Mouse (Mus musculus): ENCODE data around the gene Phkg2. TPM values are rescaled to one million over a fixed set of nuclear protein-coding genes. Genes with fewer than 3 reads are reported as not detected.
A peak's percentile ranks its signal among the peaks of the same experiment; 100 is the strongest.

Phkg2 gene
- polyA plus RNA-seq (2015; fragmentation: Nextera tagmentation; extraction: Ambion mirVana): 57.4 and 60.6 TPM in 2 replicates

DNA sequence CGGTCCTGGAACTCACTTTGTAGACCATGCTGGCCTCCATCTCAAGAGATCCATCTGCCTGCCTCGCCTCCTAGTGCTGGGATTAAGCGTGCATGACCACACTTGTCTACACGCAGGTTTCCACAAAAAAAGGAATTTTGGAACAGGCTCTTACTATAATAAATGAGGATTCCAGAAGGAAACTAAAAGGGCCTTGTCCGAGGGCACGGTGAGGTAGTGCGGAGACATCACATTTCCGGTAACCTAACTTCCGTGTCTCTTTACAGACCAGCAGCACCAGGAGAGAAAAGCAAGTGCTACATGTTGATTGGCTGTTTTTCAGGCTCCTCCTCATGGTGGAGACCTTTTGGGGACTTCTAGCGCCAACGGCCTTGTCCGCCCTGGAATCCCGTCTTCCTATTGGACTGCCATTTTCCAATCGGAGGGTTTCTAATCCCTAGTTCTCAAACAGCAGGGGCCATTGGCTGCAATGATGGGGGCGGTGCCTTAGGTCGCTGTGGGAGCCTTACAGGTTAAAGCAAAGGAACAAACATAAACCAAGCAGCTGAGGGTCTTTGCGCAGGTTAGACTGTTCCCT lies at the start of gene Phkg2:
Gene Phkg2, plus strand, starts transcription at position 446 of the 577 bp plus-strand sequence.
- H3K36me3 ChIP-seq: peaks cover 22% of the 10 kb centered on the region
- 0% methylated on average over 17 of the region's 17 CpGs for WGBS
- H3K9me3 ChIP-seq (replicated peaks): no peaks in the 10 kb centered on the region
- peak within 1 kb of the TSS; percentile 74 for H3K4me3 ChIP-seq (replicated peaks)
- no peaks in the 10 kb centered on the region for H3K27me3 ChIP-seq (replicated peaks)
- ATAC-seq (ENCODE audit: low FRiP score): peak; percentile 97
- H3K4me1 ChIP-seq: peaks cover 33% of the 10 kb centered on the region
- peak within 1 kb of the TSS; percentile 86 for H3K27ac ChIP-seq (replicated peaks)
- H3K4me2 ChIP-seq: peak within 1 kb of the TSS; percentile 94
- H3K9ac ChIP-seq (replicated peaks): peak within 1 kb of the TSS; percentile 95

DNA sequence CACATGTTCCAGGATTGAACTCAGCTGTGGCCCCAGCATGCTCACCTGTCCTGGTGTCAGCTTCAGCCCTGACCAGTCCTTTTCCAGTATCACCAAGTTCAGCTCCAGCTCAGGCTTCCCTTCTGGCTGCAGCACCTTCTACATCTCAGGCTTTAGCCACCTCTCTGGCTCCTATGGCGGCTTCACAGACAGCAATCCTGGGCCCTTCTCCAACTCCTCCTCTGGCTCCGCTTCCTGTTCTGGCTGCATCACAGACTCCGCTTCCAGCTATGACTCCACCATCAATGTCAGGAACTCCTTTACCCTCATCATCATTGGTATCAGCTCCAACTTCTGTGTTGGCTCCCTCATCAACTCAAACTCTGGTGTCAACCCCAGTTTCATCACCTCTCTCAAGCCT lies 31.5 kb upstream of the Phkg2 start:
- Histone ChIP-seq H3K4me1 (peaks cover 12% of the 10 kb centered on the region), H3K4me3 (replicated peaks) (no peak overlapping the region), H3K27me3 (replicated peaks) (no peaks in the 10 kb centered on the region), H3K9ac (replicated peaks) (no peak overlapping the region), H3K36me3 (peaks cover 83% of the 10 kb centered on the region), H3K27ac (replicated peaks) (no peak overlapping the region), H3K9me3 (replicated peaks) (no peaks in the 10 kb centered on the region), H3K4me2 (no peak overlapping the region)
- no peak for ATAC-seq (ENCODE audit: low FRiP score)
- WGBS: 100% methylated on average over 3 of the region's 3 CpGs

DNA sequence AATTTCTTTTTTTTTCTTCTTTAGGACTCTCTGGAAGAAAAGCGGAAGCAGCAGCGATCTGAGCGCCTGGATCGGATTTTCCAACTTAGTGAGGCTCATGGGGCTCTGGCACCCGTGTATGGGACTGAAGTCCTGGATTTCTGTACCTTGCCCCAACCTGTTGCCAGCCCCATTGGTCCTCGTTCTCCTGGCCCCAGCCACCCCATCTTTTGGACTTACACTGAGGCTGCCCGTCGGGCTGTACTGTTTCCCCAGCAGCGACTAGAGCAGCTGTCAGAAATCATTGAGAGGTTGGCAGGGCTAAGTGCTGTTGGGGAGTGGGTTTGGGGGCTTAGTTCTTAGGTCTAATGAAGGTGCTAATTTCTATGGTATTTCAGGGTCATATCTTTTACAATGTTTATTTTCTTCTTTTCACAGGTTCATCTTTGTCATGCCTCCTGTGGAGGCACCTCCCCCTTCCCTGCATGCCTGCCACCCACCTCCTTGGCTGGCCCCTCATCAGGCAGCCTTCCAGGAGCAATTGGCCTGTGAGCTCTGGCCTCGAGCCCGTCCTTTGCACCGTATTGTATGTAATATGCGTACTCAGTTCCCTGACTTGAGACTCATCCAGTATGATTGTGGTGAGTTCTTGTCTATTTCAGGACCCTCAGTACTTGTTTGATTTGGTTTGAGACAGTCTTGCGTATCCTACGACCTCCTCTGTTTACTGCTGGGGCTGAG lies 23.9 kb upstream of the Phkg2 start:
- no peak for ATAC-seq (ENCODE audit: low FRiP score)
- no peak overlapping the region for H3K27ac ChIP-seq (replicated peaks)
- H3K9ac ChIP-seq (replicated peaks): no peak overlapping the region
- peaks cover 12% of the 10 kb centered on the region for H3K4me1 ChIP-seq
- H3K36me3 ChIP-seq: peaks cover 65% of the 10 kb centered on the region
- H3K27me3 ChIP-seq (replicated peaks): no peaks in the 10 kb centered on the region
- no peak overlapping the region for H3K4me2 ChIP-seq
- H3K9me3 ChIP-seq (replicated peaks): no peaks in the 10 kb centered on the region
- no peak overlapping the region for H3K4me3 ChIP-seq (replicated peaks)
- WGBS: 84% methylated on average over 15 of the region's 15 CpGs

DNA sequence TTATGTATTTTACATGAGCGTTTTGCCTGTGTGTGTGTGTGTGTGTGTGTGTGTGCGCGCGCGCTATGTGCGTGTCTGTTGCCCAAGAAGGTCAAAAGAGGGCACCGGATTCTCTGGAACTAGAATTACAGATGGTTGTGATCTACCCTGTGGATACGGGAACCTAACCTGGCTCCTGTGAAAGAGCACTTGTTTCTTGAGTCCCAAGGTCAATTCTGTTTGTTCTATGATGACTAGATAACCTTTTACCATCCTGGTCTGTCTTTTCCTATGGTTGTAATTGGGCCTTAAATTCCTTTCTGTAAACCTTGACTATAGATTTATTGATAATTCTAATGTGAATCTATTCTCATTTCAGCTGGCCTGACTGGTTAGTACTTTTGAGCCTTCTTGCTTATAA lies 21.6 kb upstream of the Phkg2 start:
- Histone ChIP-seq H3K9ac (replicated peaks) (no peak overlapping the region), H3K9me3 (replicated peaks) (no peaks in the 10 kb centered on the region), H3K27ac (replicated peaks) (no peak overlapping the region), H3K4me1 (no peaks in the 10 kb centered on the region), H3K27me3 (replicated peaks) (no peaks in the 10 kb centered on the region), H3K4me2 (no peak overlapping the region), H3K36me3 (peaks cover 67% of the 10 kb centered on the region), H3K4me3 (replicated peaks) (no peak overlapping the region)
- ATAC-seq (ENCODE audit: low FRiP score): no peak
- 98% methylated on average over 8 of the region's 8 CpGs for WGBS

DNA sequence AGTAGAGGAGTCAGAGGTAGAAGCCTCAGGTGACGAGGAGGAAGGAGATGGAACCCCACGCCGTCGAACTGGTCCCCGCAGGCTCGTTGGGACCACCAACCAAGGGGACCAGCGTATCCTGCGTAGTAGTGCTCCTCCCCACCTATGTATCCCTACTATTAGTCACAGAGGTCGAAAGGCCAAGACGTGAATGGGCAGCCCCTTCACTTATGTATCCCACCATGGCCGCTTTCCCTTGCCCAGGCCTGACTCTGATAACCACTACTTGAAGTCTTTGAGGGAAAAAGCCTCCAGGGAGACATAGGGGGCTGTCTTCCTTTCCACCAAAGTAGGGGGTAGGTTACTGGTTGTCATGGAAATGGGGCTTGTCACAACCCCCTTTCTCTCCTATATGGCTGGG lies 12.6 kb upstream of the Phkg2 start:
- Histone ChIP-seq H3K9me3 (replicated peaks) (no peaks in the 10 kb centered on the region), H3K27ac (replicated peaks) (no peak overlapping the region), H3K9ac (replicated peaks) (no peak overlapping the region), H3K4me1 (0 out of 2 replicates have a peak, but pooled peaks cover 7% of the 10 kb centered on the region), H3K4me3 (replicated peaks) (no peak overlapping the region), H3K27me3 (replicated peaks) (no peaks in the 10 kb centered on the region), H3K4me2 (no peak overlapping the region), H3K36me3 (peaks cover 67% of the 10 kb centered on the region)
- 91% methylated on average over 11 of the region's 11 CpGs for WGBS
- no peak for ATAC-seq (ENCODE audit: low FRiP score)

DNA sequence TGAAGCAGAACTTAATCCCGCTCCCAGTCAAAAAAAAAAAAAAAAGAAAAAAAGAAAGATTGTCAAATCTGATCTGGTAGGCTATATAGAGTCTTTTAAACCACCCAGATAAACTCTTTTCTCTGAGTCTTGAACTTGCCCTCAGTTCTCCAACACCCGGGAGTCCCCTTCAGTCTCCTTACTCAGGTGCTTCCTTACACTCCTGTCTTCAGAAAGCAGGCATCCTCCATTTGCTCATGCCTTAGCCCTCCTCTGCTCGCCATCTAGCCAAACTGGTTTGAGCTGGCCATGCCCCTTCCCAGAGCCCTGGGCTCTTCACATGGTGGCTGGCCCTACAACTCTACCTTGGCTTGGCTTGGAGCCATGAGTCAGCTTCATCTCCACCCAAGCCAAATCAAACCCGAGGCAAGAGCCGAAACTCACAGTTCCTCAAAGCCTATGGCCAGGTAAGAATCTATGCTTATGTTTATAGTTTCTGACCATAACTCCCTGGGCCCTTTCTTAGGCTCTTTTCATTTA lies 11.7 kb upstream of the Phkg2 start, which contains the start of gene Tmem265:
Gene Tmem265, plus strand, starts transcription at position 51 of the 519 bp plus-strand sequence.
- H3K9ac ChIP-seq (replicated peaks): no peak within 1 kb of the TSS
- H3K4me2 ChIP-seq: no peak within 1 kb of the TSS
- H3K4me1 ChIP-seq: 0 out of 2 replicates have a peak, but pooled peaks cover 7% of the 10 kb centered on the region
- no peak within 1 kb of the TSS for H3K27ac ChIP-seq (replicated peaks)
- no peak for ATAC-seq (ENCODE audit: low FRiP score)
- no peaks in the 10 kb centered on the region for H3K27me3 ChIP-seq (replicated peaks)
- 96% methylated on average over 5 of the region's 5 CpGs for WGBS
- H3K9me3 ChIP-seq (replicated peaks): no peaks in the 10 kb centered on the region
- H3K4me3 ChIP-seq (replicated peaks): no peak within 1 kb of the TSS
- H3K36me3 ChIP-seq: peaks cover 66% of the 10 kb centered on the region

DNA sequence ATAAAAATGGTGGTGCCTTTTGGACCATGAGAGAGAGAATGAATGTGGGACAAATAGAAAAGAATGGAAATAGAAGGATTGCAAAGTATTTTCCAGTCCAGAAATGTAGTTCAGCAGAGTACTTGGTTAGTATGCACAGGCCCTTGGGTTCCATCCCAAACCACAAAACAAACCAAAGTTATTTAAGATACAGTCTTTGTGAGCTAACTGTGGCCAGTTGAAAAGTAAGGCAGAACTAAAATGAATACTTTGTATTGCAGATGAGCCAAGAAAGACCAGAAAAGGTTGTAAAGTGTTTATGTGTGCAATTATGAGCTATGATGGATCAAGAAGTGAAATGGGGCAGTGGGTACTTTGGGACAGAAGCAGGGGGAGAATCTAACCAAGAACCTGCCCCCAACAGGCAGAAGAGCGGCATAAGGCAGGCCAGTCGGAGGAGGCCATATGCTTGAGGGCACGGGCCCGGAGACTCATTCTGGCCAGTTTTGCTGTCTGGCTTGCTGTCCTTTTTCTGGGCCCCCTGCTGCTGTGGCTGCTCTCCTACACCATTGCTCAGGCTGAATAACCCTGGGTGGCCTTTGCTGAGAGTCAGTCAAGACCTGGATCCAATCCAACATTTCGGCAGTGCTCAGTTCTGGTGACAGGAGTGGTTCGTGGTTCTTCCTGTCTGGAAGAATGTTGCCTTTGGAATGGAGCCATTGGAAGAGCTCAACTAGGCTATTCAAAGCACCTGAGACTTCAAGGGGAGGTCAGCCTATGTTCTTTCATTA lies 8.6 kb upstream of the Phkg2 start:
- H3K4me1 ChIP-seq: 0 out of 2 replicates have a peak, but pooled peaks cover 7% of the 10 kb centered on the region
- no peak overlapping the region for H3K4me2 ChIP-seq
- whole genome bisulfite sequencing: 69% methylated on average over 6 of the region's 6 CpGs
- no peak overlapping the region for H3K27ac ChIP-seq (replicated peaks)
- H3K4me3 ChIP-seq (replicated peaks): no peak overlapping the region
- no peak overlapping the region for H3K9ac ChIP-seq (replicated peaks)
- H3K9me3 ChIP-seq (replicated peaks): no peaks in the 10 kb centered on the region
- H3K36me3 ChIP-seq: peaks cover 51% of the 10 kb centered on the region
- no peaks in the 10 kb centered on the region for H3K27me3 ChIP-seq (replicated peaks)
- ATAC-seq (ENCODE audit: low FRiP score): no peak

DNA sequence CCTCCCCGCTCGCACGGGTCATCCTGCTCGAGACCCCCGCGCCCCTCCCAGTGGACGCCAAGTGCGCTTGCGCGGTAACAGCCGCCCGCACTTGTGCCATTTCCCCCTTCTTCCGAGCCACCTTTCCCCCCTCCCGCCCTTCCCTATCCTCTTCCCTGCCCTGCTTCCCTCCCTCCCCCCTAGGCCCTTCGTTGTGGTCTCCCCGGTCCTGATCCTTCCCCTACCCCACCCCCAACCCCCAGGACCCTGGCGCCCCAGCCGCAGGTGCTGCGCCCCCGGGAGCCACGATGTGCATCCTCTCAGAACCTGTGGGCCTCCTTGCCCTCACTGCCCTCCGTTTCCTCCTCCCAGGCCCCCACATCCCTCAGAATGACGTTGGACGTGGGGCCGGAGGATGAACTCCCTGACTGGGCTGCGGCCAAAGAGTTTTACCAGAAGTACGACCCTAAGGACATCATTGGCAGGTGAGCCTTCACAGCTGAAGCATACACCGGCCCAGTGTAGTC lies 416 bp downstream of the Phkg2 start:
- H3K27ac ChIP-seq (replicated peaks): peak overlapping the region; percentile 86
- WGBS: under 1% methylated on average over 23 of the region's 28 CpGs
- H3K9me3 ChIP-seq (replicated peaks): no peaks in the 10 kb centered on the region

DNA sequence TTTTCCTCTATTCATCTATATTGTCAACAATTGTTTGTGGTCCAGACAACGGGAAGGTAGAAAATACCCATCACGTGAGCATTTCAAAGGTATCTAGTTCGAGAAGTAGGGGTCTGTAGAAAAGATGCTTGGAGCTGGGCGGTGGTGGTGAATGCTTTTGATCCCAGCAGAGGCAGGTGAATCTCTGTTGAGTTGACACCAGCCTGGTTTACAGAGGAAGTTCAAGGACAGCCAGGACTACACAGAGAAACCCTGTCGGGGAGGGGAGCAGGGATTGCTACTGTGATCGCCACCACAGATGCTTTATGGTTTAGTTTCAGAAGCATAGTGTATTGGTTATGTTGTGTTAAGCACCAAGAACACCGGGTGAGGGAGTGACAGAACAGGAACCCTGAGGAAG lies 975 bp downstream of the Phkg2 start:
- no peaks in the 10 kb centered on the region for H3K9me3 ChIP-seq (replicated peaks)
- H3K4me3 ChIP-seq (replicated peaks): peak overlapping the region; percentile 74
- H3K36me3 ChIP-seq: peaks cover 22% of the 10 kb centered on the region
- WGBS: 23% methylated on average over 7 of the region's 7 CpGs
- H3K4me2 ChIP-seq: peak overlapping the region; percentile 94
- ATAC-seq (ENCODE audit: low FRiP score): no peak
- H3K4me1 ChIP-seq: peaks cover 33% of the 10 kb centered on the region
- H3K27me3 ChIP-seq (replicated peaks): no peaks in the 10 kb centered on the region
- peak overlapping the region; percentile 95 for H3K9ac ChIP-seq (replicated peaks)
- peak overlapping the region; percentile 86 for H3K27ac ChIP-seq (replicated peaks)

More for the DNA sequence above, 416 bp downstream of the Phkg2 start:
- Histone ChIP-seq H3K9ac (replicated peaks) (peak overlapping the region; percentile 95), H3K4me1 (peaks cover 33% of the 10 kb centered on the region), H3K4me2 (peak overlapping the region; percentile 94), H3K36me3 (peaks cover 27% of the 10 kb centered on the region), H3K4me3 (replicated peaks) (peak overlapping the region; percentile 74), H3K27me3 (replicated peaks) (no peaks in the 10 kb centered on the region)
- no peak; the same call in 1 of the 2 replicates for ATAC-seq (ENCODE audit: low FRiP score)

DNA sequence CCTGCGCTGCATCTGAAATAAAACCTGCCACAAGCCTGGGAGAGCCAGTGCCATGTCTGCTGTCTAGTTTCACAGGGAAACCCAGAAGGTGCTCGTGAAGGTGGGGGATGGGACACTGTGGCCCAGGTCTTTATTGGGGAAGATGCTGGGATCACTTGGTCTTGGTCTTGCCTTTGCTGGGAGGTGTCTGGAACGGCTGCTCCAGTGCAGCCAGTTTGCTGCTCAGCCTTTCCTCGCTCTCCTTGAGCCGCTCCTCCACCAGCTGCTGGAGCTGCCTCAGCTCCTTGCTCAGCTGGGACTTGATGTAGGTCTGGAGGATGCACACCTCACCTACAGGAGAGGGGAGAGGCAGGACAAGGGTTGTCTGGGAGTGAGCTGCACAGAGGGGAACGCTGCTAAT lies 10.1 kb downstream of the Phkg2 start:
- Histone ChIP-seq H3K27ac (replicated peaks) (no peak overlapping the region), H3K9ac (replicated peaks) (no peak overlapping the region), H3K4me1 (peaks cover 10% of the 10 kb centered on the region), H3K27me3 (replicated peaks) (no peaks in the 10 kb centered on the region), H3K4me3 (replicated peaks) (no peak overlapping the region), H3K4me2 (no peak overlapping the region), H3K36me3 (peaks cover 48% of the 10 kb centered on the region), H3K9me3 (replicated peaks) (no peaks in the 10 kb centered on the region)
- 99% methylated on average over 6 of the region's 6 CpGs for WGBS
- no peak for ATAC-seq (ENCODE audit: low FRiP score)

DNA sequence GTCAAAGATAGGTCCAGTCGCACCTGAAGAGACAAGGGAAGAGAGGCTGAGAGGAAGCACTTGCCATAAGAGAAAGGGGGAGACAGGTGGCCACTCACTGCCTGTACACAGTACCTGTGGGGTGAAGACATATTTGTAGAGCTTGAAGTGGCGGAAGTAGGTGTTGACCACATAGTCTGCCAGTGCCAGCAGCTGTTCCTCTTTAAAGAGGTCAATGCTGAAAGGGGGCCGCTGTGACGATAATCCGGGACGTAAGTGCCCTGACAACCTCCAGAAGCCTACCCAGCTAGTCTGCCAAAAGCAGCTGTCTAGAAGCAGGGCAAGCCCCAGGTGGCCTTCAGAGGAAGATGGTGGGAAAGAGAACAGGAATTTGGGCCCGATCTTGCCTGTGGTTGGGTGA lies 11.9 kb downstream of the Phkg2 start:
- Histone ChIP-seq H3K4me2 (no peak overlapping the region), H3K27ac (replicated peaks) (no peak overlapping the region), H3K4me3 (replicated peaks) (no peak overlapping the region), H3K36me3 (peaks cover 42% of the 10 kb centered on the region), H3K27me3 (replicated peaks) (no peaks in the 10 kb centered on the region), H3K4me1 (peaks cover 19% of the 10 kb centered on the region), H3K9ac (replicated peaks) (no peak overlapping the region), H3K9me3 (replicated peaks) (no peaks in the 10 kb centered on the region)
- ATAC-seq (ENCODE audit: low FRiP score): no peak
- 86% methylated on average over 7 of the region's 7 CpGs for WGBS
